Mouse (Mus musculus): ENCODE results near the gene Acot9.

The Acot9 gene

GRCm38 (mm10) chrX:155262235-155262914 is at the start of gene Acot9:
Gene Acot9 (plus strand): TSS chrX:155262443.
- ATAC-seq (ENCODE audit: low TSS enrichment): peak; percentile 99

GRCm38 (mm10) chrX:155214291-155215136 is 47.7 kb upstream of the Acot9 start:
- ATAC-seq (ENCODE audit: low TSS enrichment): no peak

- ATAC-seq (ENCODE audit: low TSS enrichment): peak; percentile 40
Measured at GRCm38 (mm10) chrX:155215501-155216248, 46.6 kb upstream of the Acot9 start.

DNA sequence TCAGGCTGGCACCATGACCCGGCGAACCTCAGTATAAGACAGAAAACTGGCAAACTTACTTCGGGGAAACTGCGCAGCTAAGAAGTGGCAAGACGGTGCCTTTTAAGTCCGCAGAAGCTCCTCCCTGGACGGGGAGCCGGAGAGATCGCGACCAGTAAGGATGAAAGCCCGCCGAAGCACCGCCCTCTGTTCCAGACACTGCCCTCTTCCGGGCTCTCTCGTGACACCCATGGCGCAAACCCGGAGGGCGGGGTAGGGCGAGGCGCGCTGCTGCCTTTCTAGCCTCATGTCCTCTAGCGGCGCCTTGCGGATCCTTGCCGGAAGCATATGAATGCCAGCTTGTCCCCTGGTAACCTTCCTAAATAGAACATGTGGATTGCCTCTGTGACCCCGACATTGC is 46.0 kb upstream of the Acot9 start, which contains the start of gene Sat1:
Gene Sat1, minus strand, starts transcription at position 179 of the 400 bp plus-strand sequence.
- peak; percentile 98 for ATAC-seq (ENCODE audit: low TSS enrichment)

DNA sequence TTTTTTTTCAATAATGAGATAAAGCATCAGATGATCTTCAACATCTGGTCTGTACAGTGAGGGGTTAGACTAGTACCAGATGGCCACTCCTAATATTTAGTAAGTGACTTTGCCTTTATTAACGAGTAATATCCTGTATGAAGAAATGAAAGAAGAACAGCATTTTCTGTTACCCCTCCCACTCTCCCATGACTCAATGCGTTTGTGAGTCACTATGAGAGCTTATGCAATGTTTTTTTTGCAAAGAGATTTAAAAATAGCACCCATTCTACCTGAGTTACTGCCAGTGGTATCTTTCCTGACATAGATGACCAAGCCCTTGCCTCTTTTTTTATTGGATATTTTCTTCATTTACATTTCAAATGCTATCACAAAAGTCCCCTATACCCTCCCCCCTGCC is 44.0 kb upstream of the Acot9 start:
- ATAC-seq (ENCODE audit: low TSS enrichment): no peak

GRCm38 (mm10) chrX:155256856-155257255 is 5.4 kb upstream of the Acot9 start:
- no peak for ATAC-seq (ENCODE audit: low TSS enrichment)

DNA sequence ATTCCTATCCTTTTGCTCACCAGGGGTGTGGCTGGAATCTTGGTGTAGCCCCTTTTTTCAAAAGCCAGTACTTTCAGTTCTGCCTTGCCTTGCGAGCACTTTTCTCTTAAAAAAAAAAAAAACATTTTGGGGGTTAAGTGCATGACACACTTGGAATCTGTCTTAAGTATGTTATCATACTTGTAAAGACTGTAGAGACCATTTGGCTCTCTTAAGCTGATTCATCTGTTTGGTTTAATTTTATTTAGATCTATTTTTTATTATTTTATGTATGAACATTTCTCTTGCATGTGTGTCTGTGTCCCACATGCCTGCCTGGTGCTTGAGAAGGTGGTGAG is 641 bp downstream of the Acot9 start:
- ATAC-seq (ENCODE audit: low TSS enrichment): no peak

- no peak for ATAC-seq (ENCODE audit: low TSS enrichment)
Measured at GRCm38 (mm10) chrX:155278483-155278882, 16.2 kb downstream of the Acot9 start.

DNA sequence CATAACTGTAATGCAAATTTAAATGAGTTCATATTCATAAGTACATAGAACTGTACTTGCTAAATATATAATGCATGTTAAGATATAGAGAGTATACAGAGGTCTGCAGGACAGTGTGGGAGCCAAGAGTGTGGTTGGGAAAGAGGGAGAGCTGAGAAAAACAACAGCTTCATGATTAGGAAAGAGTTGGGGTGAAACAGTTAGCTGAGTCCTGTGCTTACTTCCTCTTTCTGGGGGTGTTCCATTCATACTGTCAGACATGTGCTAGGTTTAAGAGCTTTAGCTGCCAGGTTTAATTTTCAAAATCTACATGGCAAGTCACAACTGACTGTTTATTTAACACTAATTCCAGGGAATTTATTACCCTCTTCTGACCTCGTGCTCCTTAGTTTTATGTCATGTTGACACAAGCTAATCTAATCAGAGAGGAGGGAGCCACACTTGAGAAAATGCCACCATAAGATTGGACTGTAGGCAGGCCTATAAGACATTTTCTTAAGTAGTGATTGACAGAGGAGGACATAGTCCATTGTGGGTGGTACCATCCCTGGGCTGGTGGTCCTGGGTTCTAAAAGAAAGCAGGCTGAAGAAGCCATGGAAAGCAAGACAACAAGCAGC is 18.3 kb downstream of the Acot9 start:
- ATAC-seq (ENCODE audit: low TSS enrichment): no peak

DNA sequence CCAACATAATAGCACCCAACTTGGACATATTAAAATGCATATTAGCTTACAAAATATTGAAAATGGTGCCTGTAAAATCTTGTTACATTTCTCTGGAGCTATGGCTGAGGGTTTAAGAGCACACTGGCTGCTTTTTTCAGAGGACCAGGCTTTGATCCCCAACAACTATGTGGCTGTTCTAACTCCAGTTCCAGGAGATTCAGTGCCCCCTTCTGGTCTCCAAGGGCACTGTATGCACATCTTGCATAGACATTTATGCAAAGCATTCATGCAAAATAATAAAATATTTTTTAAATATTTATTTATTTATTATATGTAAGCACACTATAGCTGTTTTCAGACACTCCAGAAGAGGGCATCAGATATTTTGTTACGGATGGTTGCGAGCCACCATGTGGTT is 44.1 kb downstream of the Acot9 start:
- ATAC-seq (ENCODE audit: low TSS enrichment): no peak

- ATAC-seq (ENCODE audit: low TSS enrichment): peak; percentile 78
Measured at GRCm38 (mm10) chrX:155318005-155318404, 55.8 kb downstream of the Acot9 start.

GRCm38 (mm10) chrX:155337567-155337904 is 75.3 kb downstream of the Acot9 start:
- ATAC-seq (ENCODE audit: low TSS enrichment): peak; percentile 39

DNA sequence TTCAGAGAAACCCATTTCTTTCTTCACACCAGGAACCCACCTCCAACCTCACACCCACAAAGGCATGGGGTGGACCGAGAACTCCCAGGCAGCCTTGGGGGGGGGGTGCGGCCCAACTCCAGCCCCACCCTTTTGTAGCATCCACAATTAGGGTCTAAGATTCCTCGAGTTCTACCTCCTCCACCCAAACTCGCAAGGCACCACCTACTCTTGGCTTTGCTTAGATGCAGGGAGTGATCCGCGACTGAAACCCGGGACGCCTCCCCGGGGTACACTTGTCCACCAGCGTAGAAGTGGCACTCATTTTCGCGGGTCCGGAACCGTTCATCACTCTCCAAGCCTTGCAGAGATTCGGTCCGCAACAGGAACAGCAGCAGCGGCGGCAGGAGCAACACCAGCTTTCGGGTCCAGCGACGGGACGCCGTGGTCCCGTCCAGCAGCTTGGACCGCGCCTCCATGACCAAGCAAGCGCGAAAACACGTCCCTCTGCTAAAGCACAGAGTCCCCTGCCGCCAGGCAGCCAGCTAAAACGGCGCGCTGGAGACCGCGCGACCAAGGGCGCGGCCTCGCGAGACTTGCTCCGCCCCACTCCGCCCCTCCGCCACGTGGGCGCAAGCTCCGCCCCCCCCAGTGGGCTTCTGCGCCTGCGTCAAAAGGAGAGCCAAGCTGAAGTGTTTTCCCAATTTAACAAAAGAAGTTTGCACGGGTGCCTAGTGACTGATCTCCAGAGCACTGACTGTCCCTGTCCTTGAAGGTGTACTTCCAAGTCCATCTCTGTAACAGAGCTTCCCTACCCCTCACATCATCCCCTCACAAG is 75.9 kb downstream of the Acot9 start:
- peak; percentile 98 for ATAC-seq (ENCODE audit: low TSS enrichment)

GRCm38 (mm10) chrX:155340654-155341053 is 78.4 kb downstream of the Acot9 start, which contains the start of gene Prdx4:
Gene Prdx4 (minus strand): TSS chrX:155340754.
- ATAC-seq (ENCODE audit: low TSS enrichment): no peak

DNA sequence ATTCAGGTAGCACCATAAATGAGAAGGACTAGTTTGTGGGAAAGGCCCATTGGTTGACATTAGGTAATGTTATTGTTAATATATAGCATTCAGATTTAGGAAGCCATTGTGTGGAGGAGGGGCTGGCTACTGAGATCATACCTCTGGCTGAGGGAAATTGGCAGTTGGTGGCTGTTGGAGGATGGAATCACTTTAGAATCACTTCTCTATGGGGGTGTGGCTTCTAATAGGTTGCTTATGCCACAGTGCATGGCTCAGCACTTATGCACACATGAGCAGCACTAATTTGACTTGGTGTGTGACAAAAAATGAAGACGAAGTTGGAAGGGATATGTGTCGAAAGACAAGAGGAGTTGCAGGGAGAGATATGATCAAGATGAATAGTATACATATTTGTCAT is 84.0 kb downstream of the Acot9 start:
- ATAC-seq (ENCODE audit: low TSS enrichment): no peak
